Mouse (Mus musculus) midbrain, embryonic 12.5 days (tissue): ENCODE measurements at regions not wholly inside any gene's neighbourhood (a gene's known extent, or its start where the extent isn't known, plus 50 kb on each side); places are given as distances from the start of the nearest gene placed in this dataset.

Source experiments
- ATAC-seq: fragments of 200-750 bp; cut with Nextera tagmentation; 2 replicates; pipeline ENCODE4 v1.8.0; 2017; ENCODE audit warnings: low read depth, moderate TSS enrichment, moderate library complexity; ENCODE audit not compliant: low FRiP score
- H3K27ac ChIP-seq: fragments of 300-500 bp; sonication (generic); replicated peaks from 2 replicates; pipeline ENCODE4 v1.5.1; 2016; ENCODE audit warnings: mild to moderate bottlenecking
- H3K27me3 ChIP-seq: fragments of 300-500 bp; sonication (generic); 2 replicates; pipeline ENCODE4 v1.6.1; 2016; ENCODE audit warnings: mild to moderate bottlenecking
- H3K36me3 ChIP-seq: fragments of 300-500 bp; sonication (generic); 2 replicates; pipeline ENCODE4 v1.6.1; 2016
- H3K4me1 ChIP-seq: fragments of 300-500 bp; sonication (generic); 2 replicates; pipeline ENCODE4 v1.6.1; 2016
- H3K4me2 ChIP-seq: fragments of 300-500 bp; sonication (generic); replicated peaks from 2 replicates; pipeline ENCODE4 v1.6.1; 2016; ENCODE audit warnings: mild to moderate bottlenecking, moderate library complexity
- H3K4me3 ChIP-seq: fragments of 300-500 bp; sonication (generic); 2 replicates; pipeline ENCODE4 v1.5.1; 2016; ENCODE audit warnings: mild to moderate bottlenecking
- H3K9ac ChIP-seq: fragments of 300-500 bp; sonication (generic); replicated peaks from 2 replicates; pipeline ENCODE4 v1.6.1; 2016; ENCODE audit warnings: mild to moderate bottlenecking, moderate library complexity
- H3K9me3 ChIP-seq: fragments of 300-500 bp; sonication (generic); 2 replicates; pipeline ENCODE4 v1.6.1; 2016; ENCODE audit warnings: mild to moderate bottlenecking
- WGBS: fragments of 180-500 bp; shearing (Covaris S2); methylation state at CpG from one replicate; pipeline ENCODE4 v1.1.7; 2016; 5-methylcytosine and 5-hydroxymethylcytosine counted together

GRCm38 (mm10) chr6:101937467-101938392 is 560.0 kb upstream of the Pdzrn3 start:
- WGBS, result 23% methylated on average over 12 of the region's 12 CpGs
- Histone ChIP-seq H3K4me3 (no peak overlapping the region), H3K27me3 (no peaks in the 10 kb centered on the region), H3K4me2 (peak overlapping the region; percentile 29), H3K9me3 (no peaks in the 10 kb centered on the region), H3K4me1 (peaks cover 11% of the 10 kb centered on the region; the same call in 1 of the 2 replicates), H3K9ac (no peak overlapping the region), H3K27ac (no peak overlapping the region), H3K36me3 (no peaks in the 10 kb centered on the region)
- ATAC-seq, result peak; percentile 87

GRCm38 (mm10) chr6:101931768-101932167 is 554.1 kb upstream of the Pdzrn3 start:
- no peak for ATAC-seq
- 95% methylated on average over 5 of the region's 5 CpGs for WGBS
- no peaks in the 10 kb centered on the region for H3K27me3 ChIP-seq
- H3K4me2 ChIP-seq, result no peak overlapping the region
- no peak overlapping the region for H3K27ac ChIP-seq
- no peak overlapping the region for H3K4me3 ChIP-seq
- no peak overlapping the region for H3K9ac ChIP-seq
- no peaks in the 10 kb centered on the region for H3K4me1 ChIP-seq
- no peaks in the 10 kb centered on the region for H3K36me3 ChIP-seq
- no peaks in the 10 kb centered on the region for H3K9me3 ChIP-seq

GRCm38 (mm10) chr6:101921686-101922085 is 544.0 kb upstream of the Pdzrn3 start:
- no peaks in the 10 kb centered on the region for H3K9me3 ChIP-seq
- H3K4me2 ChIP-seq, result no peak overlapping the region
- no peaks in the 10 kb centered on the region for H3K4me1 ChIP-seq
- no peaks in the 10 kb centered on the region for H3K27me3 ChIP-seq
- no peak for ATAC-seq
- WGBS, result 75% methylated on average over 4 of the region's 4 CpGs
- no peak overlapping the region for H3K27ac ChIP-seq
- H3K9ac ChIP-seq, result no peak overlapping the region
- no peak overlapping the region for H3K4me3 ChIP-seq
- H3K36me3 ChIP-seq, result no peaks in the 10 kb centered on the region

- Histone ChIP-seq H3K9ac (no peak overlapping the region), H3K27me3 (no peaks in the 10 kb centered on the region), H3K27ac (no peak overlapping the region), H3K4me2 (no peak overlapping the region), H3K36me3 (no peaks in the 10 kb centered on the region), H3K4me1 (no peaks in the 10 kb centered on the region), H3K9me3 (no peaks in the 10 kb centered on the region), H3K4me3 (no peak overlapping the region)
- no peak for ATAC-seq
Measured at GRCm38 (mm10) chr6:101921186-101921585, 543.5 kb upstream of the Pdzrn3 start.

- no peaks in the 10 kb centered on the region for H3K36me3 ChIP-seq
- no peaks in the 10 kb centered on the region for H3K4me1 ChIP-seq
- H3K4me2 ChIP-seq, result no peak overlapping the region
- H3K9ac ChIP-seq, result no peak overlapping the region
- no peak for ATAC-seq
- no peaks in the 10 kb centered on the region for H3K9me3 ChIP-seq
- H3K4me3 ChIP-seq, result no peak overlapping the region
- no peak overlapping the region for H3K27ac ChIP-seq
- no peaks in the 10 kb centered on the region for H3K27me3 ChIP-seq
Measured at GRCm38 (mm10) chr6:101918914-101919313, 541.2 kb upstream of the Pdzrn3 start.

- WGBS, result 90% methylated on average over 2 of the region's 2 CpGs
- Histone ChIP-seq H3K9ac (no peak overlapping the region), H3K4me2 (no peak overlapping the region), H3K27ac (no peak overlapping the region), H3K27me3 (no peaks in the 10 kb centered on the region), H3K4me3 (no peak overlapping the region), H3K4me1 (no peaks in the 10 kb centered on the region), H3K9me3 (no peaks in the 10 kb centered on the region), H3K36me3 (no peaks in the 10 kb centered on the region)
- no peak for ATAC-seq
Measured at GRCm38 (mm10) chr6:101905029-101905342, 527.3 kb upstream of the Pdzrn3 start.

GRCm38 (mm10) chr6:101904234-101905028 is 526.7 kb upstream of the Pdzrn3 start:
- Histone ChIP-seq H3K9me3 (no peaks in the 10 kb centered on the region), H3K4me2 (no peak overlapping the region), H3K4me3 (no peak overlapping the region), H3K9ac (no peak overlapping the region), H3K36me3 (no peaks in the 10 kb centered on the region), H3K27ac (no peak overlapping the region), H3K27me3 (no peaks in the 10 kb centered on the region), H3K4me1 (no peaks in the 10 kb centered on the region)
- WGBS, result 77% methylated on average over 2 of the region's 2 CpGs
- no peak for ATAC-seq

GRCm38 (mm10) chr6:101902276-101902675 is 524.6 kb upstream of the Pdzrn3 start:
- no peak for ATAC-seq
- Histone ChIP-seq H3K4me3 (no peak overlapping the region), H3K27ac (no peak overlapping the region), H3K9ac (no peak overlapping the region), H3K4me2 (no peak overlapping the region), H3K4me1 (no peaks in the 10 kb centered on the region), H3K9me3 (no peaks in the 10 kb centered on the region), H3K36me3 (no peaks in the 10 kb centered on the region), H3K27me3 (no peaks in the 10 kb centered on the region)
- WGBS, result 65% methylated on average over 2 of the region's 2 CpGs

- no peak overlapping the region for H3K27ac ChIP-seq
- no peak overlapping the region for H3K4me3 ChIP-seq
- ATAC-seq, result no peak
- no peaks in the 10 kb centered on the region for H3K27me3 ChIP-seq
- 89% methylated on average over 4 of the region's 4 CpGs for WGBS
- H3K4me2 ChIP-seq, result no peak overlapping the region
- no peaks in the 10 kb centered on the region for H3K9me3 ChIP-seq
- no peaks in the 10 kb centered on the region for H3K36me3 ChIP-seq
- H3K9ac ChIP-seq, result no peak overlapping the region
- H3K4me1 ChIP-seq, result no peaks in the 10 kb centered on the region
Measured at GRCm38 (mm10) chr6:101898544-101898943, 520.8 kb upstream of the Pdzrn3 start.

GRCm38 (mm10) chr6:101890655-101891054 is 513.0 kb upstream of the Pdzrn3 start:
- Histone ChIP-seq H3K27me3 (no peaks in the 10 kb centered on the region), H3K4me2 (no peak overlapping the region), H3K9ac (no peak overlapping the region), H3K36me3 (no peaks in the 10 kb centered on the region), H3K4me1 (no peaks in the 10 kb centered on the region), H3K27ac (no peak overlapping the region), H3K9me3 (no peaks in the 10 kb centered on the region), H3K4me3 (no peak overlapping the region)
- no peak for ATAC-seq

- Histone ChIP-seq H3K27ac (no peak overlapping the region), H3K4me3 (no peak overlapping the region), H3K4me2 (no peak overlapping the region), H3K9me3 (no peaks in the 10 kb centered on the region), H3K27me3 (no peaks in the 10 kb centered on the region), H3K9ac (no peak overlapping the region), H3K36me3 (no peaks in the 10 kb centered on the region), H3K4me1 (peaks cover 8% of the 10 kb centered on the region; the same call in 1 of the 2 replicates)
- peak; percentile 30; the same call in 1 of the 2 replicates for ATAC-seq
- WGBS, result 48% methylated on average over 4 of the region's 4 CpGs
Measured at GRCm38 (mm10) chr6:101882938-101883337, 505.2 kb upstream of the Pdzrn3 start.

GRCm38 (mm10) chr6:101874894-101875293 is 497.2 kb upstream of the Pdzrn3 start:
- no peak overlapping the region for H3K9ac ChIP-seq
- no peaks in the 10 kb centered on the region for H3K36me3 ChIP-seq
- ATAC-seq, result no peak
- no peak overlapping the region for H3K27ac ChIP-seq
- H3K4me3 ChIP-seq, result no peak overlapping the region
- H3K9me3 ChIP-seq, result no peaks in the 10 kb centered on the region
- 71% methylated on average over 1 of the region's 1 CpGs for WGBS
- no peaks in the 10 kb centered on the region for H3K4me1 ChIP-seq
- H3K4me2 ChIP-seq, result no peak overlapping the region
- H3K27me3 ChIP-seq, result no peaks in the 10 kb centered on the region
